Mouse (Mus musculus) cerebellum, postnatal 10 days (tissue): ENCODE measurements at regions not wholly inside any gene's neighbourhood (a gene's known extent, or its start where the extent isn't known, plus 50 kb on each side); places are given as distances from the start of the nearest gene placed in this dataset.

Experiments used
- DNase-seq, 2 experiments: peaks; one replicate each; pipeline ENCODE4 v3.0.0; 2021; ENCODE audit warnings: mixed read lengths in 2 of 2

- peak; percentile 85 to 86 for DNase-seq
These were observed 428.2 kb upstream of the Atp2b1 start for GRCm38 (mm10) chr10:98485751-98486681.

GRCm38 (mm10) chr10:98494354-98494753, 419.9 kb upstream of the Atp2b1 start:
- DNase-seq, result peak; percentile 90 to 92

- DNase-seq, result no peak
These were observed 418.0 kb upstream of the Atp2b1 start for GRCm38 (mm10) chr10:98496254-98496653.

GRCm38 (mm10) chr10:98500315-98500714, 413.9 kb upstream of the Atp2b1 start:
- no peak for DNase-seq

- no peak for DNase-seq
These were observed 412.6 kb upstream of the Atp2b1 start for GRCm38 (mm10) chr10:98501566-98501965.

- DNase-seq, result no peak
These were observed 409.7 kb upstream of the Atp2b1 start for GRCm38 (mm10) chr10:98504524-98504923.

GRCm38 (mm10) chr10:98508515-98509143, 405.6 kb upstream of the Atp2b1 start:
- no peak for DNase-seq

GRCm38 (mm10) chr10:98514836-98515235, 399.4 kb upstream of the Atp2b1 start:
- DNase-seq, result no peak

- no peak for DNase-seq
These were observed 396.6 kb upstream of the Atp2b1 start for GRCm38 (mm10) chr10:98517609-98518008.

- DNase-seq, result no peak
These were observed 384.6 kb upstream of the Atp2b1 start for GRCm38 (mm10) chr10:98529565-98529964.

- DNase-seq, result no peak
These were observed 382.8 kb upstream of the Atp2b1 start for GRCm38 (mm10) chr10:98531425-98531824.

- DNase-seq, result no peak
These were observed 375.5 kb upstream of the Atp2b1 start for GRCm38 (mm10) chr10:98538706-98539105.

- peak; percentile 81 to 86 for DNase-seq
These were observed 373.1 kb upstream of the Atp2b1 start for GRCm38 (mm10) chr10:98541062-98541461.

GRCm38 (mm10) chr10:98542072-98542471, 372.1 kb upstream of the Atp2b1 start:
- DNase-seq, result no peak

- peak in 1 of 2 experiments; percentile 15 for DNase-seq
These were observed 370.8 kb upstream of the Atp2b1 start for GRCm38 (mm10) chr10:98543253-98543997.

GRCm38 (mm10) chr10:98543998-98544349, 370.2 kb upstream of the Atp2b1 start:
- DNase-seq, result peak; percentile 22 to 27

GRCm38 (mm10) chr10:98554575-98554974, 359.6 kb upstream of the Atp2b1 start:
- DNase-seq, result no peak

- no peak for DNase-seq
These were observed 356.6 kb upstream of the Atp2b1 start for GRCm38 (mm10) chr10:98557470-98558060.

GRCm38 (mm10) chr10:98558560-98558959, 355.6 kb upstream of the Atp2b1 start:
- no peak for DNase-seq

- DNase-seq, result no peak
These were observed 351.8 kb upstream of the Atp2b1 start for GRCm38 (mm10) chr10:98562297-98562912.

GRCm38 (mm10) chr10:98572782-98573536, 341.2 kb upstream of the Atp2b1 start:
- DNase-seq, result peak; percentile 11 to 18

- DNase-seq, result no peak
These were observed 337.2 kb upstream of the Atp2b1 start for GRCm38 (mm10) chr10:98577040-98577439.
